Mouse (Mus musculus): ENCODE measurements around the gene Krtap5-1. TPM values are rescaled to one million over a fixed set of nuclear protein-coding genes. Genes with fewer than 3 reads are reported as not detected.

Krtap5-1 gene
- polyA plus RNA-seq, 1 experiment from 2014 or later = not detected

DNA sequence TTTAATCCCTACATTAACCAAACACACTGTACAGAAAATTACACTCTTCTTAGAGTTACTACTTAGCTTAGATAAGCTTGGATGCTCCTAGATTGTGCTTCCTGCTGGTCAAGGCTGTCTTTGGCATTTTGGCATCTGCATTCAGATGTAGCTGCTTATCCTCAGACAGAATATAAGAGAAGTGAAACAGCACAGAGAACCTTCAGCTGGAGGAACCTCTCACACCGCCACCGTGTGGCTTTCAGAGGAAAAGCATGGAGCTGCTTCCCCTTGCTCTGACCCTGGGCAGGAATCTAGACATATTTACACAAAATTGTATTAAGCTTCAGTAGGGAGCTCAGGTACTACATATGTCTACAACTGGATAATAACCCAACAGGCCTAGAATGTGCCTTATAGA is 41.4 kb downstream of the Krtap5-1 start:
- Histone ChIP-seq H3K4me3 (ENCODE audit: low read depth, low read length) (no peak overlapping the region), H3K9me3 (ENCODE audit: control insufficient read depth, low read length) (no peaks in the 10 kb centered on the region), H3K4me2 (ENCODE audit: low read depth) (no peak overlapping the region), H3K27ac (ENCODE audit: low read depth, low read length) (no peak overlapping the region), H3K27me3 (ENCODE audit: control insufficient read depth, insufficient read depth, low read length) (no peaks in the 10 kb centered on the region), H3K36me3 (ENCODE audit: control insufficient read depth, insufficient read depth, low read length) (no peaks in the 10 kb centered on the region), H3K9ac (ENCODE audit: low read length) (no peak overlapping the region), H3K4me1 (ENCODE audit: control insufficient read depth, insufficient read depth, low read length) (no peaks in the 10 kb centered on the region)
- DNase-seq (ENCODE audit: low spot score) (peak; percentile 40), ATAC-seq (ENCODE audit: insufficient read depth, low FRiP score, low TSS enrichment) (no peak)
- 0% methylated on average over 2 of the region's 2 CpGs for WGBS

GRCm38 (mm10) chr7:142249824-142250223 is 47.1 kb downstream of the Krtap5-1 start:
- H3K4me1 ChIP-seq (ENCODE audit: control insufficient read depth, insufficient read depth, low read length) = no peaks in the 10 kb centered on the region
- ATAC-seq (ENCODE audit: insufficient read depth, low FRiP score, low TSS enrichment) (no peak), DNase-seq (ENCODE audit: low spot score) (peak; percentile 38)
- H3K27me3 ChIP-seq (ENCODE audit: control insufficient read depth, insufficient read depth, low read length) = no peaks in the 10 kb centered on the region
- H3K9ac ChIP-seq (ENCODE audit: low read length) = no peak overlapping the region
- H3K9me3 ChIP-seq (ENCODE audit: control insufficient read depth, low read length) = no peaks in the 10 kb centered on the region
- H3K36me3 ChIP-seq (ENCODE audit: control insufficient read depth, insufficient read depth, low read length) = no peaks in the 10 kb centered on the region
- no peak overlapping the region for H3K27ac ChIP-seq (ENCODE audit: low read depth, low read length)
- H3K4me3 ChIP-seq (ENCODE audit: low read depth, low read length) = no peak overlapping the region
- H3K4me2 ChIP-seq (ENCODE audit: low read depth) = no peak overlapping the region
- 3% methylated on average over 1 of the region's 1 CpGs for WGBS

Other genes with a start within 250 kb of the Krtap5-1 start
- gene Mob2, start 236.1 kb downstream of the Krtap5-1 start, polyA plus RNA-seq (2014; fragmentation: Nextera tagmentation; extraction: Ambion mirVana) = 58.0 and 64.0 TPM in 2 replicates
- 24.3 and 27.6 TPM in 2 replicates for gene Dusp8, start 201.3 kb downstream of the Krtap5-1 start, polyA plus RNA-seq (2014; fragmentation: Nextera tagmentation; extraction: Ambion mirVana)
- gene Gm45618, start 176.4 kb downstream of the Krtap5-1 start, polyA plus RNA-seq (2014; fragmentation: Nextera tagmentation; extraction: Ambion mirVana) = not detected in 2 replicates
- not detected in 2 replicates for gene Gm39115, start 161.1 kb downstream of the Krtap5-1 start, polyA plus RNA-seq (2014; fragmentation: Nextera tagmentation; extraction: Ambion mirVana)
- not detected in 2 replicates for gene Gm45337, start 152.5 kb downstream of the Krtap5-1 start, polyA plus RNA-seq (2014; fragmentation: Nextera tagmentation; extraction: Ambion mirVana)
- gene Gm29735, start 140.0 kb downstream of the Krtap5-1 start, polyA plus RNA-seq (2014; fragmentation: Nextera tagmentation; extraction: Ambion mirVana) = not detected in 2 replicates
- gene Gm4553, start 131.4 kb downstream of the Krtap5-1 start, polyA plus RNA-seq (2014; fragmentation: Nextera tagmentation; extraction: Ambion mirVana) = not detected in 2 replicates
- not detected in 2 replicates for gene Krtap5-2, start 121.1 kb downstream of the Krtap5-1 start, polyA plus RNA-seq (2014; fragmentation: Nextera tagmentation; extraction: Ambion mirVana)
- not detected in 2 replicates for gene Gm10153, start 106.7 kb downstream of the Krtap5-1 start, polyA plus RNA-seq (2014; fragmentation: Nextera tagmentation; extraction: Ambion mirVana)
- not detected in 2 replicates for gene Krtap5-3, start 95.8 kb downstream of the Krtap5-1 start, polyA plus RNA-seq (2014; fragmentation: Nextera tagmentation; extraction: Ambion mirVana)
- gene Gm7579, start 85.3 kb downstream of the Krtap5-1 start, polyA plus RNA-seq (2014; fragmentation: Nextera tagmentation; extraction: Ambion mirVana) = not detected in 2 replicates
- not detected in 2 replicates for gene Krtap5-5, start 67.1 kb downstream of the Krtap5-1 start, polyA plus RNA-seq (2014; fragmentation: Nextera tagmentation; extraction: Ambion mirVana)
- not detected in 2 replicates for gene Gm40460, start 56.0 kb downstream of the Krtap5-1 start, polyA plus RNA-seq (2014; fragmentation: Nextera tagmentation; extraction: Ambion mirVana)
- gene Gm2431, start 38.8 kb downstream of the Krtap5-1 start, polyA plus RNA-seq (2014; fragmentation: Nextera tagmentation; extraction: Ambion mirVana) = not detected in 2 replicates
- not detected in 2 replicates for gene Gm4559, start 22.8 kb downstream of the Krtap5-1 start, polyA plus RNA-seq (2014; fragmentation: Nextera tagmentation; extraction: Ambion mirVana)
- gene Krtap5-4, start 6.4 kb upstream of the Krtap5-1 start, polyA plus RNA-seq (2014; fragmentation: Nextera tagmentation; extraction: Ambion mirVana) = not detected in 2 replicates
- gene Ifitm10, start 76.6 kb upstream of the Krtap5-1 start, polyA plus RNA-seq (2014; fragmentation: Nextera tagmentation; extraction: Ambion mirVana) = not detected in 2 replicates
- not detected in 2 replicates for gene Gm49369, start 85.5 kb upstream of the Krtap5-1 start, polyA plus RNA-seq (2014; fragmentation: Nextera tagmentation; extraction: Ambion mirVana)
- gene Ctsd, start 90.9 kb upstream of the Krtap5-1 start, polyA plus RNA-seq (2014; fragmentation: Nextera tagmentation; extraction: Ambion mirVana) = 176 and 189 TPM in 2 replicates
- not detected in 2 replicates for gene Syt8, start 137.7 kb upstream of the Krtap5-1 start, polyA plus RNA-seq (2014; fragmentation: Nextera tagmentation; extraction: Ambion mirVana)
- 2.1 and 3.5 TPM in 2 replicates for gene Tnni2, start 144.7 kb upstream of the Krtap5-1 start, polyA plus RNA-seq (2014; fragmentation: Nextera tagmentation; extraction: Ambion mirVana)
- gene Lsp1, start 163.7 kb upstream of the Krtap5-1 start, polyA plus RNA-seq (2014; fragmentation: Nextera tagmentation; extraction: Ambion mirVana) = 15.1 and 21.0 TPM in 2 replicates
- gene Tnnt3, start 201.7 kb upstream of the Krtap5-1 start, polyA plus RNA-seq (2014; fragmentation: Nextera tagmentation; extraction: Ambion mirVana) = 6.5 and 9.2 TPM in 2 replicates
- 10.6 and 20.0 TPM in 2 replicates for gene Mrpl23, start 235.6 kb upstream of the Krtap5-1 start, polyA plus RNA-seq (2014; fragmentation: Nextera tagmentation; extraction: Ambion mirVana)